Mouse (Mus musculus): Measurements from ENCODE around the gene Heatr9.

DNA sequence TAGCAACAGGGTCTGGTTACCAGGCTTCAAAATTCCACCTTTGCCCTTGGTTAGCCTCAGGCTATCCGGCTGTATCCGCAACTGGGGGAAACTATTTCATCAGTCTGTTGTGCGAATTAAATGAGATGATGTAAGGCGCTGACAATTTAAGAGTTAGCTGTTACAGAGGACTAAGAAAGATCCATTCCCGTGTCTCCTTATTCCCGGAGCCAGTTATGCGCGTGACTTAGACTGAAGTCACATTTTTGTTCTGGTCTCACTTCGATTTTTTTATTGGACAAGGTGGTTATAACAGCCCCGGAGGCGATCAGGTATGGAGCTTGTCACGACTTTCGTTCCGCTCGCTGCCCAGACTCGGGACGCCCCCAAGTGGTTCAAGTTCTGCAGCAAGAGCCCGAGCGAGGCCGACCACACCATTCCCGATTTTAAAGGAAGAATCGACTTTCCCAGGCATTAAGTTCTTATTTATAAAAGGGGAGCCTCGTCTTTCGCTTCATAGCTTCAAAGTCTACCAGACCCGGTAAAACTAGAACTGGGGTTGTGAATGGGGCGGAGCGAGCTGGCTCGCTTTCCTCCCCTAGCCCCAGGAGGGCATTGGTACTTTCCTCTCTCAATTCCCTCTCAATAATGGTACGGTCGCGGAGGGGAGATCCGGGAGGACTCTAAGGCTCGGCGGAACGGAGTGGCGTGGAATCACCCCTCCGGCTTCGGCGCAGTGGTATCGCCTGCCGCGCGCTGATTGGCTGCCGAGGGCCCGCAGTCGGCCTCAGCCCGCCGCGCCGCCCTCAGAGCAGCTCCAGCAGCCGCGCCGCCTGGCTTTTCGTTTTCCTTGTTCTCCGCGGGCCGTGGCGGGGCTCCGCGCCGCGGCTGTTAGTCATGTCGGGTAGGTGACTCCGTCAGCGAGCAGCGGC is 49.4 kb downstream of the Heatr9 start, which contains the start of gene Taf15:
- TF ChIP-seq CTCF (IDR thresholded peaks at IDR 0.05; ENCODE audit: borderline replicate concordance, insufficient read depth, low read depth, low read length): peak; percentile 70
- peak; percentile 89 for TF ChIP-seq POLR2A (IDR thresholded peaks at IDR 0.05; ENCODE audit: borderline replicate concordance, insufficient read depth, low read length)

Measured in cerebellum, adult 2 months (tissue).